Mouse (Mus musculus) liver, embryonic 14.5 days (tissue): ENCODE data around the gene Fads6.

Source experiments
- CTCF ChIP-seq: IDR thresholded peaks from 2 replicates; pipeline ENCODE4 v1.5.1; 2016; ENCODE audit warnings: antibody characterized with exemption, low read depth, control low read depth
- EP300 ChIP-seq: IDR thresholded peaks from 2 replicates; pipeline ENCODE4 v1.6.1; 2016; ENCODE audit warnings: antibody characterized with exemption, low read depth

- TF ChIP-seq CTCF = no peak
- no peak for TF ChIP-seq EP300
These were observed 39.5 kb downstream of the Fads6 start for GRCm38 (mm10) chr11:115257775-115258510.
